8 mouse cellular contexts compared by ENCODE assay signal in the genomic region with DNA sequence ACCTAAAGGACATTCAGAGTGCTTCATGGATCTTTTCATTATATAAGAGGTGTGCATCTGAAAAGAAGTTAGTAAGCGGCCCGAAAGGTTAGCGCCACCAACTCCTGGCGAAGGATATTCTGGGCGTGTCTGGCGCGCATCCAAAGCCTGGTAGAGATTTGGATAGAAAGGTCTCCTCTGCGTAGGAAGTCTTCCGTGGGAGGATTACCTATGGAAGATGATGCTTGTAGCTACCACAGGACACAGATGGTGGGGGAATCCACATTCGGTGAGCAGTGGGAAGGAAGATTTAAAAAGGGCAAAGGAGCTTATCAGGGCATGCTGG. TPM values are rescaled to one million over a fixed set of nuclear protein-coding genes. Genes with fewer than 3 reads are reported as not detected.
A peak's percentile ranks its signal among the peaks of the same experiment; 100 is the strongest.
DNase-seq lines count a peak whose midpoint lies in the region; ATAC-seq and TF ChIP-seq lines count a peak whose summit lies in the region.

No protein-coding gene starts in this region.

- no peaks in the 10 kb centered on the region for H3K36me3 ChIP-seq in lung, postnatal 0 days (ENCODE audit: insufficient read depth, low read length)
- H3K36me3 ChIP-seq in forebrain, postnatal 0 days (ENCODE audit: insufficient read depth) = no peaks in the 10 kb centered on the region
- peaks cover 25% of the 10 kb centered on the region for H3K36me3 ChIP-seq in limb, embryonic 10.5 days
- H3K36me3 ChIP-seq in neural tube, embryonic 12.5 days = no peaks in the 10 kb centered on the region; the same call in 1 of the 2 replicates

- no peak for TF ChIP-seq CTCF in lung, postnatal 0 days (IDR thresholded peaks at IDR 0.05)
- no peak for TF ChIP-seq CTCF in forebrain, postnatal 0 days (IDR thresholded peaks at IDR 0.05; ENCODE audit: low read depth)

- H3K27me3 ChIP-seq in lung, postnatal 0 days (replicated peaks; ENCODE audit: insufficient read depth, low read length) = no peaks in the 10 kb centered on the region
- H3K27me3 ChIP-seq in forebrain, postnatal 0 days (ENCODE audit: insufficient read depth, low read length) = no peaks in the 10 kb centered on the region
- H3K27me3 ChIP-seq in limb, embryonic 10.5 days (ENCODE audit: low read depth, poor library complexity, severe bottlenecking) = no peaks in the 10 kb centered on the region
- H3K27me3 ChIP-seq in neural tube, embryonic 12.5 days (replicated peaks) = no peaks in the 10 kb centered on the region

- H3K4me1 ChIP-seq in lung, postnatal 0 days (ENCODE audit: insufficient read depth, low read depth, low read length) = peaks cover 7% of the 10 kb centered on the region; the same call in 1 of the 2 replicates
- H3K4me1 ChIP-seq in forebrain, postnatal 0 days (ENCODE audit: insufficient read depth) = peaks cover 2% of the 10 kb centered on the region; the same call in 1 of the 2 replicates
- peaks cover 14% of the 10 kb centered on the region for H3K4me1 ChIP-seq in limb, embryonic 10.5 days
- peaks cover 11% of the 10 kb centered on the region for H3K4me1 ChIP-seq in neural tube, embryonic 12.5 days

- TF ChIP-seq EP300 in lung, postnatal 0 days (IDR thresholded peaks at IDR 0.05) = no peak

- peak overlapping the region; percentile 55 for H3K4me3 ChIP-seq in lung, postnatal 0 days (ENCODE audit: low read depth, low read length)
- H3K4me3 ChIP-seq in forebrain, postnatal 0 days (ENCODE audit: low read depth, low read length) = peak overlapping the region; percentile 50
- peak overlapping the region; percentile 81 for H3K4me3 ChIP-seq in limb, embryonic 10.5 days
- peak overlapping the region; percentile 64 for H3K4me3 ChIP-seq in neural tube, embryonic 12.5 days

- no peaks in the 10 kb centered on the region for H3K9me3 ChIP-seq in lung, postnatal 0 days (ENCODE audit: low read length)
- H3K9me3 ChIP-seq in forebrain, postnatal 0 days (ENCODE audit: low read length) = no peaks in the 10 kb centered on the region
- H3K9me3 ChIP-seq in limb, embryonic 10.5 days (replicated peaks) = no peaks in the 10 kb centered on the region
- no peaks in the 10 kb centered on the region for H3K9me3 ChIP-seq in neural tube, embryonic 12.5 days

- ATAC-seq in lung, postnatal 0 days = no peak
- ATAC-seq in forebrain, postnatal 0 days = no peak
- ATAC-seq in neural tube, embryonic 12.5 days (ENCODE audit: low FRiP score, low read depth) = no peak

- peak overlapping the region; percentile 35 for H3K9ac ChIP-seq in lung, postnatal 0 days (replicated peaks; ENCODE audit: low read depth)
- peak overlapping the region; percentile 41 for H3K9ac ChIP-seq in forebrain, postnatal 0 days
- H3K9ac ChIP-seq in neural tube, embryonic 12.5 days = peak overlapping the region; percentile 59

- H3K27ac ChIP-seq in lung, postnatal 0 days (ENCODE audit: low read length) = no peak overlapping the region
- H3K27ac ChIP-seq in forebrain, postnatal 0 days (ENCODE audit: low read depth, low read length) = no peak overlapping the region
- peak overlapping the region; percentile 81 for H3K27ac ChIP-seq in limb, embryonic 10.5 days
- no peak overlapping the region for H3K27ac ChIP-seq in neural tube, embryonic 12.5 days

- WGBS in lung, postnatal 0 days = under 1% methylated on average over 10 of the region's 10 CpGs
- WGBS in forebrain, postnatal 0 days = 3% methylated on average over 10 of the region's 10 CpGs
- 4% methylated on average over 10 of the region's 10 CpGs for WGBS in limb, embryonic 10.5 days
- WGBS in neural tube, embryonic 12.5 days = 3% methylated on average over 10 of the region's 10 CpGs

- H3K4me2 ChIP-seq in lung, postnatal 0 days (replicated peaks; ENCODE audit: low read depth, low read length) = peak overlapping the region; percentile 76
- peak overlapping the region; percentile 59 for H3K4me2 ChIP-seq in forebrain, postnatal 0 days (ENCODE audit: low read depth)
- peak overlapping the region; percentile 75 for H3K4me2 ChIP-seq in neural tube, embryonic 12.5 days (replicated peaks)

- no peak for DNase-seq in lung, postnatal 0 days (ENCODE audit: low spot score)
- DNase-seq in lung, postnatal 36 days = no peak
- DNase-seq in c-Kit-positive CD71-positive TER-119-positive erythroid progenitor cells, embryonic 14.5 days (ENCODE audit: low spot score) = peak; percentile 54
- DNase-seq in forebrain, postnatal 0 days = no peak
- no peak for DNase-seq in limb, embryonic 10.5 days (ENCODE audit: low spot score)
- no peak for DNase-seq in layer of hippocampus, adult 18-20 months (ENCODE audit: low spot score in 2 of 2)
- no peak for DNase-seq in urinary bladder, adult 18-20 months (ENCODE audit: low spot score in 2 of 2)

RNA-seq across cellular contexts. Expression of a gene that starts 0.6 kb away (rescaled TPM):
- polyA plus RNA-seq in lung, postnatal 0 days (2015; fragmentation: Nextera tagmentation; extraction: Ambion mirVana) = 6.1 and 6.9 TPM in 2 replicates
- 10.1 and 11.5 TPM in 2 replicates for total RNA-seq in forebrain, postnatal 0 days (2014; rRNA removed)
- 7.3 and 8.3 TPM in 2 replicates for polyA plus RNA-seq in forebrain, postnatal 0 days (2015; fragmentation: Nextera tagmentation; extraction: Ambion mirVana)
- polyA plus RNA-seq in limb, embryonic 10.5 days (2016; fragmentation: Nextera tagmentation; extraction: Ambion mirVana) = 26.5 and 27.1 TPM in 2 replicates
- polyA plus RNA-seq in neural tube, embryonic 12.5 days (2016; fragmentation: Nextera tagmentation; extraction: Ambion mirVana) = 12.8 and 15.8 TPM in 2 replicates
- 1 to 10 TPM; 1.4 to 2.1 TPM for total RNA-seq in layer of hippocampus, adult 18-20 months (2021)
